Mouse (Mus musculus) v-Abl transformed pro-B cells (cell line): ENCODE results near the gene Adamtsl4.

Experiments
- in situ Hi-C, 2 experiments: fragments of 400-800 bp; cut with MboI; formaldehyde crosslinking; loops; one replicate each; pipeline ENCODE4 v1.15.1; 2025; ENCODE audit not compliant: unreplicated experiment in 2 of 2

The Adamtsl4 gene

DNA sequence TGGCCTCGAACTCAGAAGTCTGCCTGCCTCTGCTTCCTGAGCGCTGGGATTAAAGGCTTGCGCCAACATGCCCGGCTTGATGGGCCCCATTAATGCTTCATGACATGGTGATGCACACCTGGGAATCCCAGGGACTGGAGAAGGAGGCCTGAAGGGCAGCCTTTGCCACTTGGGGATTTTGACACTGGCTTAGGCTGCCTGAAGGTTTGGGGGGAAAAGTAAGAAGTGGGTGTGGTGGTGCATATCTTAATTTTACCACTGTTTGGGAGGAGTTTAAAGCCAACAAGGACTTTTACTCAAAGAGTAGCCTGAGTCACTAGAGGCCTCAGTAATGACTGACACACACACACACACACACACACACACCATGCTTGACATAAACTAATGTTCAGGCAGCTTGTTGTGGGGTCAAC is 22.8 kb downstream of the Adamtsl4 start:
- in situ Hi-C loops: loop anchor here in 1 of 2 experiments (25.0 kb wide), 1 partner anchor 597 kb away; the partner anchor contains the start of genes Hist2h2bb, Hist2h3b and Hist2h4

DNA sequence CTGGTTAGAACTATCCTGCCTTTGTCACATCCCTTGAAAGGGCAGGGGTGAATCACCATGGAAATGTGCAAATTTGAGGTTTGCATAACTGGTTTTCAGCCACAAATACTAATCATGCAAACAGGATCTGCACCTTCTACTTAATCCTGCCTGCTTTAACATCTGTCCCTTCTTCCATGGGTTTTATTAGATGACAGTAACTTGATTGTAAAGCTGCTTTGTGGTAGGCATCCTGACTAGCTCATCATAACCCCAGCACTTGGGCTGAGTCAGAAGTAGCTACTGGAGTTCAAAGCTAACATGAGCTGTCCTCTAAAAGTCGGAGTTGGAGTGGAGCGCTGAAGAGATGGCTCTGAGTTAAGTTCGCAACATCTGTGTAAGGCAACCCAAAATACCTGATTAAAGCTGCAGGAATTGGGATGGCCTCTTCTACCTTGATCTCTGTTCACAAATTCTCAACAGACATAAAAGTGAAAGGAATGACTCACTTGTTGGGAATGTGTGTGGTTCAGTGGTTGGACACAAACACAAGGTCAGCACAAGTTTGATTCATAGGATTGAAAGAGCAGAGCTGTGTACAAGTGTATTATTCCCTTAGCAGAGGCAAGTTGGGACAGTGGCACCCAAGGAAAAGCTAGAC is 23.6 kb downstream of the Adamtsl4 start:
- in situ Hi-C loops: loop anchor here in 1 of 2 experiments (25.0 kb wide), 1 partner anchor 598 kb away; the partner anchor contains the start of genes Hist2h2bb, Hist2h3b and Hist2h4

DNA sequence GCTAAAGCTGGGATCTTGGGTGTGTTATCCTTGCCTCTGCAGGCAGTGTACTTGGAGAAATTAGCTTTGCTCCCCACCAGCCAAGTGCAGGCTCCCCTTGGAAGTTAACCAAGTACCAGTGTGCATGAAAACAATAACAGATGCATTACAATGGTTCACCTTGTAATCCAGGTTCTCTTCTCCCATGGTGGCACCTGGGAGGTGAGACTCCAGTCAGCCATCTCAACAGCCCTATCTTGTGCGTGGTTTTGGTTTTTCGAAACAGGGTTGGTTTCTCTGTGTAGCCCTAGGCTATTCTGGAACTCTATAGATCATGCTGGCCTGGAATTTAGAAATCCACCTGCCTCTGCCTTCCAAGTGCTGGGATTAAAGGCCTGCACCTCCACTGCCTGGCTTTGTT is 24.2 kb downstream of the Adamtsl4 start:
- in situ Hi-C loops: loop anchor here in 1 of 2 experiments (25.0 kb wide), 1 partner anchor 599 kb away; the partner anchor contains the start of genes Hist2h2bb, Hist2h3b and Hist2h4

DNA sequence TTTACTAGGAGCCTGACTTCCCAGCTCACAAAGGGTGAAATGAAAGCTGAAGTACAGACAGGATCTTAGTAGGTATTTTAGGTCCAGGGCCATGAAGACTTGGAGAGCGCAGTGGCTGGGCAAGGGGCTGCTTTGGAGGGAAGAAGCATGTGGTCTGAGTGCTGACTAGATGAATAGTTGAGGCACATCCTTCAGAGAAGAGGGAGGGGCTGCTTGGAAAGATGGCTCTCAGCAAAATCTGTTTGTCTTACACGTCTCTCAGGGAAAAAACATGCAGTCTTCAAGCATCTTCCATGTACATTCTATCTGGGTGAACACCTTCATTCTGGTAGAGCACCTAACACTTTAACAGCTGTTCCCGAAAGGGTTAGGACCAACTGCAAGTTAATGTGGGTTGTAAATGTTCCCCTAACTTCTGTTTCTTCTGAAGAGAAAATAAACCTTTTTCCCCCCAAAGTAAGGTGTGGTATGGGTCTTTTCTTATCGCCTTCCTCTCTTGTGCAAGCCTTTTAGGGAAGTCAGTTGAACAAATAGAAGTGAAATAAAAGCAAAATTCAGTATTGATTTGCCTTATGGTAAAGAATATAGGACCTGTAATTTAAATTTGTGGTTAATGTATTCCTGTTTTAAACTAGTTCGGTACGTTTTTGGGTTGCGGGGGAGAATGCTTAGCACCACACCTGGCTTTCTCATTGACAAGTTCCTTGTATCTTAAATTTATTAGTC is 24.8 kb downstream of the Adamtsl4 start:
- in situ Hi-C loops: loop anchor here in 1 of 2 experiments (25.0 kb wide), 1 partner anchor 599 kb away; the partner anchor contains the start of genes Hist2h2bb, Hist2h3b and Hist2h4

DNA sequence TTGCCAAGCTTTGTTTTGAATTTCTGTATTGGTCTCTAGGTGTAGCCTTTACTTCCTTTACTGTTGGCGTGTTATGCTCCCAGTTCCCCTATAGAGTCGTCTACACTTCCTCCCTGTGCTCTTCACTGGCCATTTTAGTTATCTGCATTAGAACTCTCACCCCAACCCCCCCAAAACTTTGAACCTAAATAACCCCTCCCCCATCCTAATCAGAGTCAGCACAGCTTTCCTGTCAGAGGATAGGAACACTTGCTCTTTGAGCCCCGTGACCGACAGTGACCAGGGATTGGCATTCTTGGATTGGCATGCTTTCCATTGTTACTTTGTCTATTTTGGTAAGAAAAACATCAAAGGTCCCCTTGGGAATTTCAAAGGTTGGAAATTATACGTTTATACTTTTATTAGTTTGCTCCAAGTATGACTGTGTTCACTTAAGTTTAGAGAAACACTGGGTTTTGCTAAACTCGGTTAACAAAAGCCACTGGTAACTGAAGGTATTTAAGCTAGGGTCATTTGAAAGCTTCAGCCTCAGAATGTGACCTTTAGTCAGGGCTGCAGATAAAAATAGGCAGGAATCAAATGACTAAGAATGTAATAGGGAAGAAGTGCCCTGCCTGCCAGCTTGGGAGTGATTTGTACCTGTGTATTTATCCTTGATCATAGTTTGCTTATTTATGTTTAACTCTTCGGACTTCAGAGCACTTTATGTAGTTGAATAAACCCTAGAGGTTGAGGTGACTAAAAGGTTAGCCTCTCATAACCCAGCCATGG is 25.6 kb downstream of the Adamtsl4 start:
- in situ Hi-C loops: loop anchor here in 1 of 2 experiments (25.0 kb wide), 1 partner anchor 600 kb away; the partner anchor contains the start of genes Hist2h2bb, Hist2h3b and Hist2h4

DNA sequence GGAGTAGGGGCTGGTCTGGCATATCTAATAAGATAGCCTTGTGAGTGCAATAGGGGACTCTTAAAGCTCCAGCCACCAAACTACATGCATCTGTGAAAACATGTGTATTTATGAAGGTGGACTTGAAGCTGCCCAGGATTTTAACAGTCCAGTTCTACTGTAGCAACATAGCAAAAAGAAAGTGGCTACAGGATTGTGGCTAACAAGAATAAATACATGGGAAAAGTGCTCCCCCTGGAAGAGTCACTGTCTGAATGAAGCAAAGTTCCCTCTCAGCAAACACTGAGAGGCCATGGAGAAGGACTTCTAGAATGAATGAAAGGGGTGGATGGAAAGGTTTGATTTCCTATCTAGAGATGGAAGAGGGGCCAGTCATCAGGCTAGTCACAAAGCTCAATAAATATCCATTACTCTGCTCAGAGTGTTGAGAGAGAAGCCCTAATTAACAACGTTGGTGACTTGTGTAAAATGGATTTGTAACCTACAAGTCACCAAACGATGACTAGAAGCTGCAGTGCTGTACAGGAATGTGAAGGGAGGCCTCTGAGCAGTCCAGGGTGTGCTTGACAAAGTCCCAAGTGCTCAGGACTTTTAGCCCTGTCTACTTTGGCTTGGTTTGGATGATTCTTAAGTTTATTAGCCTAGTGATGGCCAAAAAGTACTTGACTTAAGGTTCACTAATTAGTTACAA is 26.8 kb downstream of the Adamtsl4 start:
- in situ Hi-C loops: loop anchor here in 1 of 2 experiments (25.0 kb wide), 1 partner anchor 601 kb away; the partner anchor contains the start of genes Hist2h2bb, Hist2h3b and Hist2h4

DNA sequence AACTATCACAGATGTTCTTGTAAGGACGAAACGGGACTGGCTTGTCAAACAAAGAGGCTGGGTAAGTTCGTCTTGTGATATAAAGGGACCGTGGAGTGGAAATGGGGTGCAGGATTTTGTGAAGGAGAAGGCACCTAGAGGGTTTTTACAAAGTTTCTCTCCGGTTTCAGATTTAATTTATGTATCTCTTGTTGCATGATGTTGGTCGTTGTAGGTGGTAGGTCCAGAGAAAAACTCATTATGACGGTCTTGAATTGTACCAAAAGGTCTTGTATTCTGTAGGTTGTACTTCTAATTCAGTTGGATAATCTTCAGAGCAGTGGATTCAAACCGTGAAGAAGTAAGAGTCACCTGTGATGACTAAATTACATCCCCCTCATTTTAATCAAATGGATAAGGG is 27.8 kb downstream of the Adamtsl4 start:
- in situ Hi-C loops: loop anchor here in 1 of 2 experiments (25.0 kb wide), 1 partner anchor 602 kb away; the partner anchor contains the start of genes Hist2h2bb, Hist2h3b and Hist2h4

DNA sequence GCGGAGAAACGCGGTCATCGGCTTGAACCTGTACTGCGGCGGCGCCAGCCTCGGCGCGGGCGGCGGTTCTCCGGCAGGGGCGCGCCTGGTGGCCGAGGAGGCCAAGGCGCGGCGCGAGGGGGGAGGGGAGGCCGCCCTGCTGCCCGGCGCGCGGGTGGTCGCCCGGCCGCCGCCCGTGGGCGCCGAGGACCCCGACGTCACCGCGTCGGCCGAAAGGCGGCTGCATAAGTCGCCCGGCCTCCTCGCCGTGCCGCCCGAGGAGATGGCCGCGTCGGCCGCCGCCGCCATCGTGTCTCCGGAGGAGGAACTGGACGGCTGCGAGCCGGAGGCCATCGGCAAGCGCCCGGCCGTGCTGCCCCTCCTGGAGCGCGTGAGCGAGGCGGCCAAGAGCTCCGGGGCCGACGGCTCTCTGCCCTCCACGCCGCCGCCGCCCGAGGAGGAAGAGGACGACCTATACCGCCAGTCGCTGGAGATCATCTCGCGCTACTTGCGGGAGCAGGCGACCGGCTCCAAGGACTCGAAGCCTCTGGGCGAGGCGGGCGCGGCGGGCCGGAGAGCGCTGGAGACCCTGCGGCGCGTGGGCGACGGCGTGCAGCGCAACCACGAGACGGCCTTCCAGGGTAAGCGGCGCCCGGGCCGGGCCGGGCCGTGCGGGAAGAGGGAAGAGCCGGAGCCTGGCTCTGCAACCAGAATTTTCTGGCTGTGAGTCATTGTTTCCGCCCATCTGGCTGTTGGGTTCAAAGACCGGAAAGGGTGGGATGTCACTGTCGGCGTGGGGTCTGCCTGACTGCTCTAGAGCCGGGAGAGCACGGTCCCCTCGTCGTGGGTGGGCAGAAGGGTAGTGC is 28.6 kb downstream of the Adamtsl4 start:
- in situ Hi-C loops: loop anchor here in 1 of 2 experiments (25.0 kb wide), 1 partner anchor 603 kb away; the partner anchor contains the start of genes Hist2h2bb, Hist2h3b and Hist2h4

DNA sequence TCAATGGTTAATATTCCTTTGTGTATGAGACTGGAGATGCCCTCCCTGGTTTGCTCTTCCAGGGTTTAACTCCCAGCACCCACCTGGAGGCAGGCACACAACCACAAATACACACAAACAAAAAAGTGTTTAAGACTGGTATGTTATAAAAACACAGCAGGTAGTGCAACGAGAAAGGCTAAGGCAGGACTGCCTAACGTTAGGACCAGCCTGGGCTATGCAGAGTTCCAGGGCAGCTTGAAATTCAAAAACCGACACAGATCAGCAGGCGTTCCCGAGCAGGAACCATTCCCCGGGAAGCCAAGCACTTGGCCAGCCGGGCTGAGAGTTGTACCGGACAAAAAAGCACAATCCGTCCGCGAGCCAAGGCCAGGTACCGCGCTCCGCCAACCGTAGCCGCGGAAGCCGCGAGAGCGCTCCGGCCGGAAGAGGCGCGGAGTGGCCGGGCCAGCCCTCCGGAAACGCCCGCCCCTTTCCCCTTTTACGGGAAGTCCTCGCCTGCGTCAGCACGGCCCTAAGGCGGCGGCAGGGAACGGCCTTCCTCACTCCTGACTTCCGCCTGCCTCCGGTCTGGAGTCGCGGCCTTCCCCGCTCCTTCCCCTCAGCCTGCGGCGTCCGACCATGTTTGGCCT is 29.4 kb downstream of the Adamtsl4 start, which contains the start of gene Mcl1:
Gene Mcl1 (plus strand): TSS at position 553 of the 632 bp plus-strand sequence.
- in situ Hi-C loops: loop anchor here in 1 of 2 experiments (25.0 kb wide), 1 partner anchor 604 kb away; the partner anchor contains the start of genes Hist2h2bb, Hist2h3b and Hist2h4

DNA sequence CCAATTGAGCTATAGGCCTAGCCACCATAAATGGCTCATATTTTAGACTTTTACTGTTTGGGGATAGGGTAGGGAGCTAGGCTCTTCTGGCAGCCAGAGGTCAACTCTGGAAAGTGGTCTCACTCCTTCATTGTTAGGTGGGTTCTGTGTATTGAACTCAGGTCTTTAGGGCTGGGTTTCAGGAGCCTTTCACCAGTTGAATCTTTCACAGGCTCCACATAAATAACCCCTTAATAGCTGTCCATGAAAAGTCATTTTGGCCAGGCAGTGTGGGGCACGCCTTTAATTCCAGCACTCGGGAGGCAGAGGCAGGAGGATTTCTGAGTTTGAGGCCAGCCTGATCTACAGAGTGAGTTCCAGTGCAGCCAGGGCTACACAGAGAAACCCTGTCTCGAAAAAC is 30.0 kb downstream of the Adamtsl4 start:
- in situ Hi-C loops: loop anchor here in 1 of 2 experiments (25.0 kb wide), 1 partner anchor 605 kb away; the partner anchor contains the start of genes Hist2h2bb, Hist2h3b and Hist2h4

DNA sequence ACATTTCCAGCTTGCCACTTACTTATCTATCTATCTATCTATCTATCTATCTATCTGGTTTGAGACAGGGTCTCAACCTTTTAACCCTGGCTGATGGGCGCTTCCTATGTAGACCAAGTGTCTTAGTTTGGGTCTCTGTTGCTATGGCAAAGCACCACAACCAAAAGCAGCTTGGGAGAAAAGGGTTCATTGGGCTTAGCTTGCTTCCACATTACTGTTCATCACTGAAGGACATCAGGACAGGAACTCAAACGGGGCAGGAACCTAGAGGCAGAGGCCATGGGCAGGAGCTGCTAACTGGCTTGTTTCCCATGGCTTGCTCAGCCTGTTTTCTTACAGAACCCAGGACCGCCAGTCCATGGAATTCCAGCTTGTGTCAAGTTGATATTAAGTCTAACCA is 30.6 kb downstream of the Adamtsl4 start:
- in situ Hi-C loops: loop anchor here in 1 of 2 experiments (25.0 kb wide), 1 partner anchor 605 kb away; the partner anchor contains the start of genes Hist2h2bb, Hist2h3b and Hist2h4

DNA sequence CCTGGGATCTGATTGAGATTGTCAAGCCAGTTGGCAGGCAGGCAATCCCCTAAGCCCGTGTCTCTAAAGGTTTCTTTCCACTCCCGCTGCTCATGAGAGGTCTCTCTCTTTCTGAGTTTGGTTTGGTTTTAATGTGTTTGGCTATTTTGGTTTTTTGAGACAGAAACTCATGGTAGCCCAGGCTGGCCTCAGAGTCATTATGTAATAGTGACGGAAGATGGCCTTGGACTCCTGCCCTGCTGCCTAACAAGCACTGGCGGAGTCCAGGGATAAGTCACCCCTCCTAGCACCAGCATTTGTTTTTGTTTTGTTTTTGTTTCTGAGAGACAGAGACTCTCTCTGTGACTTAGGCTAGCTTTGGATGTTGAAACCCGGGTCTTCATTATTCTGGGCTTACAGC is 32.3 kb downstream of the Adamtsl4 start:
- in situ Hi-C loops: loop anchor here in 1 of 2 experiments (25.0 kb wide), 1 partner anchor 607 kb away; the partner anchor contains the start of genes Hist2h2bb, Hist2h3b and Hist2h4

DNA sequence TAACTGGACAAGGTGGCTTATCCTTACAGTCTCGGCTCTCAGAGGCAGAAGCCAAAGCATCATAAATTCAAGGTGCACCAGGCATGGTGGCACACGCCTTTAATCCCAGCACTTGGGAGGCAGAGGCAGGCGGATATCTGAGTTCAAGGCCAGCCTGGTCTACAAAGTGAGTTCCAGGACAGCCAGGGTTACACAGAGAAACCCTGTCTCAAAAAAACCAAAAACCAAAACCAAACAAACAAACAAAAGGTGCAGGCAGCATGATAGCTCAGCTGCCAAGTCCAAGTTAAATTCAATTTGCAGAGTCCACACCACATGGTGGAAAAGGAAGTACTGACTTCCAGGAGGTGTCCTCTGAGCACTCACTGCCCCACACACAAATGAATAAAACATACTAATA is 33.3 kb downstream of the Adamtsl4 start:
- in situ Hi-C loops: loop anchor here in 1 of 2 experiments (25.0 kb wide), 1 partner anchor 608 kb away; the partner anchor contains the start of genes Hist2h2bb, Hist2h3b and Hist2h4

DNA sequence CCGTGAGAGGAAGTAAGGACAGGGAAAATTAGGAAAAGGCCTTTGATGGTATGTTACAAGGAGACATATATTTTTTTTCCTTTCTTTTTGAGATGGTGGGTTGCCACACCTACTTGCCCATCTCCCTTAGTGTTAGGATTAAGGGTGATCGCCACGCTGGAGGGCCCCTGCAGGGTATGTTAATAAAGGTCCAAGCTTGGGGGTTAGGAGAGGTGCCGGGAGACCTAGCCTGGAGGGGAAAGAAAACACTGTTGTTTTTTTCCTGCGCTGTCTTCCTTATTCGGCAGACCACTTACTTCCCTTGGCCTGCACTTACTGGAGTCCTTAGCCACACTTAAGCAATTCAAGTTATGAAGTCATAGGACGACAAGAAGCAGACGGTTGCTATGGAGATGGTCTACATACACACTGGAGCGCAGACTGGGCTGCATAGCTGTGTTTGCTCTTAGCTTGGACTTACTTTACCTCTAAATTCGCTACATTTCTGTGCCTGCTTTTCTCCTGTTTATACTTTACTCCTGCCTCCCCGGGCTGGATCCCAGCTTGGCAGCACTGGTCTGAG is 34.2 kb downstream of the Adamtsl4 start:
- in situ Hi-C loops: loop anchor here in 1 of 2 experiments (25.0 kb wide), 1 partner anchor 609 kb away; the partner anchor contains the start of genes Hist2h2bb, Hist2h3b and Hist2h4

DNA sequence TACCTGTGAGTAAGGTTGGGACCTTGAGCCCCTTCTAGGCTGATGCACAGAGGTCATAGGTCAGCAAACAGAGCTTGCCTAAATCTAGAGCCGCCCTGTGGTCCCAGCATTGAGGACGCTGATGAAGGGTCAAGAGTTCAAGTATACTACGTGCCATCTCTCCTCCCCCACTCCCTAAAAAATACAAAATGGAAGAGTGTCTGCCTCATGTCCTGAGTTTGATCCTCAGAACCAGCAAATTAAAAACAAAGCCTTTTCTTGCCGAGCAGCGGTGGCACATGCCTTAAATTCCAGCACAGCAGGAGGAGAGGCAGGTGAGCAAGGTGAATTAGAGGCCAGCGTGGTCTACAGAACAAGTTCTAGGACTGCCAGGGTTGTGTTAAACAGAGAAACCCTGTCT is 34.8 kb downstream of the Adamtsl4 start:
- in situ Hi-C loops: loop anchor here in 1 of 2 experiments (25.0 kb wide), 1 partner anchor 609 kb away; the partner anchor contains the start of genes Hist2h2bb, Hist2h3b and Hist2h4

DNA sequence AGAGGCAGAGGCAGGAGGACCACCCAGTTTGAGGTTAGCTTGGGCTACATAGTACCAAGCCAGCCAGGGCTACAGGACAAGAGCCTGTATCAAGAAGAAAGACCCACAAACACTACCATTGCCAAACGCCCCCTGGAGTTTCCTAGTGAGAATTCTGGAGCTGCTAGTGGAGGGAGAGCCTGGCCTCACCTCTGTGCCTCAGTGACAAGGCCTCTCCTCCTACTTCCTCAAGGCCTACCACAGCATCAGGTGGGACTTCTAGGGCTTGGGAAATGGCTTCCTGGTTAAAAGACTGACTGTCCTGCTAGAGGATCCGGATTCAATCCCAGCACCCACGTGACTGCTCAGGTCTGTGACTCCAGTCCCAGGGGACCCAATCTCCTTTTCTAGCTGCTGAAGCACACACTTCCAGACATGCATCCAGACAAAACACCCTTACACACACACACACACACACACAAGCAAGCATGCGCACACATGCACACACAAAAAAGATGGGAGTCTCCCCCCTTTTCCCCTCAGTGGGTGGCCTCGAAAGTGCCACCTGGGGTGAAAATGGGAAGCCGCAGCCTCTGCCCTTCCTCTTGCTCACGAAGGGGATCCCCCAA is 35.4 kb downstream of the Adamtsl4 start:
- in situ Hi-C loops: loop anchor here in 1 of 2 experiments (25.0 kb wide), 1 partner anchor 610 kb away; the partner anchor contains the start of genes Hist2h2bb, Hist2h3b and Hist2h4
